Mouse (Mus musculus): ENCODE results near the gene Prickle1. TPM values are rescaled to one million over a fixed set of nuclear protein-coding genes. Genes with fewer than 3 reads are reported as not detected.
A peak's percentile ranks its signal among the peaks of the same experiment; 100 is the strongest.

Gene Prickle1
- total RNA-seq, 1 experiment from 2014 or later = 17.0 TPM

- DNase-seq = no peak
Measured at GRCm38 (mm10) chr15:93539415-93539814, 56.3 kb downstream of the Prickle1 start.

GRCm38 (mm10) chr15:93538551-93539205, 57.0 kb downstream of the Prickle1 start:
- peak; percentile 39 for DNase-seq

- no peak for DNase-seq
Measured at GRCm38 (mm10) chr15:93537745-93538144, 57.9 kb downstream of the Prickle1 start.

GRCm38 (mm10) chr15:93536191-93536590, 59.5 kb downstream of the Prickle1 start:
- DNase-seq = no peak

- DNase-seq = no peak
Measured at GRCm38 (mm10) chr15:93530703-93531032, 65.0 kb downstream of the Prickle1 start.

GRCm38 (mm10) chr15:93529831-93530702, 65.6 kb downstream of the Prickle1 start:
- DNase-seq = no peak

- no peak for DNase-seq
Measured at GRCm38 (mm10) chr15:93525305-93525917, 70.3 kb downstream of the Prickle1 start.

- no peak for DNase-seq
Measured at GRCm38 (mm10) chr15:93521787-93522180, 73.9 kb downstream of the Prickle1 start.

- no peak for DNase-seq
Measured at GRCm38 (mm10) chr15:93521088-93521786, 74.5 kb downstream of the Prickle1 start.

GRCm38 (mm10) chr15:93519836-93520826, 75.6 kb downstream of the Prickle1 start:
- no peak for DNase-seq

- peak; percentile 91 for DNase-seq
Measured at GRCm38 (mm10) chr15:93518941-93519835, 76.5 kb downstream of the Prickle1 start.

- no peak for DNase-seq
Measured at GRCm38 (mm10) chr15:93518143-93518902, 77.4 kb downstream of the Prickle1 start.

- no peak for DNase-seq
Measured at GRCm38 (mm10) chr15:93517022-93517565, 78.6 kb downstream of the Prickle1 start.

- no peak for DNase-seq
Measured at GRCm38 (mm10) chr15:93515316-93515715, 80.4 kb downstream of the Prickle1 start.

- DNase-seq = peak; percentile 30
Measured at GRCm38 (mm10) chr15:93513939-93514341, 81.8 kb downstream of the Prickle1 start.

GRCm38 (mm10) chr15:93512437-93512836, 83.3 kb downstream of the Prickle1 start:
- no peak for DNase-seq

- DNase-seq = no peak
Measured at GRCm38 (mm10) chr15:93510690-93511336, 84.9 kb downstream of the Prickle1 start.

- no peak for DNase-seq
Measured at GRCm38 (mm10) chr15:93504808-93505207, 90.9 kb downstream of the Prickle1 start.

All from adrenal gland, postnatal 25 days (tissue).